Mouse (Mus musculus) ES-E14 (cell line): ENCODE measurements around the gene Fitm2.

Source experiments
- CHD2 ChIP-seq: IDR thresholded peaks from 2 replicates; pipeline ENCODE4 v1.6.1; 2014; ENCODE audit warnings: mild to moderate bottlenecking, low read depth, low read length, inconsistent platforms
- MAFK ChIP-seq: IDR thresholded peaks from 2 replicates; pipeline ENCODE4 v1.6.1; 2014; ENCODE audit warnings: mild to moderate bottlenecking, low read depth, low read length, inconsistent platforms; ENCODE audit not compliant: insufficient read depth
- ZC3H11A ChIP-seq: IDR thresholded peaks from 2 replicates; pipeline ENCODE4 v1.6.1; 2012; ENCODE audit warnings: low read depth, mild to moderate bottlenecking, inconsistent platforms, low read length, borderline replicate concordance

GRCm38 (mm10) chr2:163417026-163417425 is 55.4 kb downstream of the Fitm2 start:
- TF ChIP-seq CHD2 (no peak), MAFK (no peak), ZC3H11A (no peak)
